Mouse (Mus musculus) liver, adult 2 months (tissue): ENCODE measurements around the gene Banp. TPM values are rescaled to one million over a fixed set of nuclear protein-coding genes. Genes with fewer than 3 reads are reported as not detected.

ENCODE experiments used
- DNase-seq: peaks from one replicate; pipeline ENCODE4 v3.0.0-alpha.2; 2011; ENCODE audit warnings: low read depth, low spot score; ENCODE audit errors: extremely low read depth
- H3K27ac ChIP-seq: fragments of 200-500 bp; replicated peaks from 2 replicates; pipeline ENCODE4 v1.5.1; 2012; ENCODE audit warnings: low read depth, mild to moderate bottlenecking, control low read depth, inconsistent platforms, low read length; ENCODE audit not compliant: insufficient read depth
- H3K27me3 ChIP-seq: fragments of 200-500 bp; 2 replicates; pipeline ENCODE4 v1.6.1; 2012; ENCODE audit warnings: mild to moderate bottlenecking, moderate library complexity, low read length, inconsistent platforms; ENCODE audit not compliant: control insufficient read depth, insufficient read depth
- H3K36me3 ChIP-seq: fragments of 200-500 bp; 2 replicates; pipeline ENCODE4 v1.6.1; 2012; ENCODE audit warnings: low read length, inconsistent platforms; ENCODE audit not compliant: control insufficient read depth, insufficient read depth
- H3K4me1 ChIP-seq: fragments of 200-500 bp; 2 replicates; pipeline ENCODE4 v1.6.1; 2011; ENCODE audit warnings: low read length; ENCODE audit not compliant: control insufficient read depth, insufficient read depth
- H3K4me3 ChIP-seq: fragments of 200-500 bp; 2 replicates; pipeline ENCODE4 v1.5.1; 2011; ENCODE audit warnings: low read depth, mild to moderate bottlenecking, control low read depth, low read length, moderate library complexity; ENCODE audit not compliant: insufficient read depth
- H3K79me2 ChIP-seq: fragments of 200-500 bp; 2 replicates; pipeline ENCODE4 v1.6.1; 2012; ENCODE audit warnings: inconsistent platforms, mild to moderate bottlenecking, low read length, moderate library complexity; ENCODE audit not compliant: control insufficient read depth, insufficient read depth
- H3K9ac ChIP-seq: fragments of 200-500 bp; 2 replicates; pipeline ENCODE4 v1.6.1; 2012; ENCODE audit warnings: low read depth, mild to moderate bottlenecking, control low read depth, inconsistent platforms, low read length
- CTCF ChIP-seq: fragments of 200-500 bp; IDR thresholded peaks from 2 replicates; pipeline ENCODE4 v1.5.1; 2011; ENCODE audit warnings: low read depth, low read length, control low read depth
- POLR2A ChIP-seq: fragments of 200-500 bp; IDR thresholded peaks from 2 replicates; pipeline ENCODE4 v1.6.1; 2011; ENCODE audit warnings: low read length, control low read depth; ENCODE audit not compliant: insufficient read depth; ENCODE audit errors: extremely low read depth
- WGBS: fragments of 180-500 bp; shearing (Covaris S2); methylation state at CpG from one replicate; pipeline ENCODE4 v1.1.7; 2018; 5-methylcytosine and 5-hydroxymethylcytosine counted together
- polyA plus RNA-seq: library from polyadenylated mRNA; depleted of rRNA; stranded (reverse); fragments of >200 nt; gene quantifications from 2 replicates; pipeline ENCODE4 v1.2.3, GENCODE M21; 2012
- total RNA-seq: library from RNA; depleted of rRNA; stranded (reverse); fragments of >200 nt; gene quantifications from 2 replicates; pipeline ENCODE4 v1.2.3, GENCODE M21; 2014

Banp gene
- total and polyA plus RNA-seq, 2 experiments: 9.8 to 38.2 TPM

- Histone ChIP-seq H3K4me1 (no peaks in the 10 kb centered on the region), H3K79me2 (no peaks in the 10 kb centered on the region), H3K27me3 (no peaks in the 10 kb centered on the region), H3K9ac (no peak overlapping the region), H3K36me3 (no peaks in the 10 kb centered on the region), H3K4me3 (no peak overlapping the region), H3K27ac (no peak overlapping the region)
- TF ChIP-seq CTCF (no peak), POLR2A (no peak)
- WGBS: 80% methylated on average over 4 of the region's 4 CpGs
- DNase-seq: no peak
These were observed 89.9 kb downstream of the Banp start for GRCm38 (mm10) chr8:122039452-122039851.

GRCm38 (mm10) chr8:122047206-122047870 is 97.8 kb downstream of the Banp start:
- no peak overlapping the region for H3K4me3 ChIP-seq
- WGBS: 22% methylated on average over 15 of the region's 15 CpGs
- peaks cover 15% of the 10 kb centered on the region for H3K4me1 ChIP-seq
- no peaks in the 10 kb centered on the region for H3K36me3 ChIP-seq
- H3K79me2 ChIP-seq: no peaks in the 10 kb centered on the region
- DNase-seq: peak; percentile 93
- no peaks in the 10 kb centered on the region for H3K27me3 ChIP-seq
- peak overlapping the region; percentile 91 for H3K27ac ChIP-seq
- H3K9ac ChIP-seq: peak overlapping the region; percentile 49; the same call in 1 of the 2 replicates
- TF ChIP-seq CTCF: peak; percentile 71
- TF ChIP-seq POLR2A: no peak

- Histone ChIP-seq H3K9ac (no peak overlapping the region), H3K4me3 (no peak overlapping the region), H3K27me3 (no peaks in the 10 kb centered on the region), H3K79me2 (no peaks in the 10 kb centered on the region), H3K27ac (no peak overlapping the region), H3K4me1 (peaks cover 15% of the 10 kb centered on the region), H3K36me3 (no peaks in the 10 kb centered on the region)
- TF ChIP-seq CTCF (no peak), POLR2A (no peak)
- 88% methylated on average over 4 of the region's 4 CpGs for WGBS
- no peak for DNase-seq
These were observed 99.7 kb downstream of the Banp start for GRCm38 (mm10) chr8:122049266-122049665.

- 68% methylated on average over 2 of the region's 2 CpGs for WGBS
- H3K27me3 ChIP-seq: no peaks in the 10 kb centered on the region
- no peak for TF ChIP-seq POLR2A
- TF ChIP-seq CTCF: no peak
- no peak for DNase-seq
- H3K9ac ChIP-seq: no peak overlapping the region
- no peak overlapping the region for H3K27ac ChIP-seq
- no peaks in the 10 kb centered on the region for H3K36me3 ChIP-seq
- H3K4me1 ChIP-seq: peaks cover 15% of the 10 kb centered on the region
- H3K4me3 ChIP-seq: no peak overlapping the region
- no peaks in the 10 kb centered on the region for H3K79me2 ChIP-seq
These were observed 100.4 kb downstream of the Banp start for GRCm38 (mm10) chr8:122049923-122050322.

- no peak overlapping the region for H3K27ac ChIP-seq
- no peak overlapping the region for H3K9ac ChIP-seq
- 86% methylated on average over 9 of the region's 9 CpGs for WGBS
- no peak overlapping the region for H3K4me3 ChIP-seq
- H3K27me3 ChIP-seq: no peaks in the 10 kb centered on the region
- H3K36me3 ChIP-seq: no peaks in the 10 kb centered on the region
- TF ChIP-seq CTCF (no peak), POLR2A (no peak)
- peaks cover 12% of the 10 kb centered on the region for H3K4me1 ChIP-seq
- DNase-seq: no peak
- H3K79me2 ChIP-seq: no peaks in the 10 kb centered on the region
These were observed 101.1 kb downstream of the Banp start for GRCm38 (mm10) chr8:122050620-122051019.

- Histone ChIP-seq H3K9ac (no peak overlapping the region), H3K36me3 (no peaks in the 10 kb centered on the region), H3K79me2 (no peaks in the 10 kb centered on the region), H3K4me3 (no peak overlapping the region), H3K4me1 (no peaks in the 10 kb centered on the region), H3K27ac (no peak overlapping the region), H3K27me3 (no peaks in the 10 kb centered on the region)
- no peak for DNase-seq
- WGBS: 70% methylated on average over 10 of the region's 10 CpGs
- no peak for TF ChIP-seq CTCF
- no peak for TF ChIP-seq POLR2A
These were observed 105.8 kb downstream of the Banp start for GRCm38 (mm10) chr8:122055321-122055720.
